Mouse (Mus musculus) layer of hippocampus, postnatal 25 days (tissue): ENCODE data around the gene Nudt17. TPM values are rescaled to one million over a fixed set of nuclear protein-coding genes. Genes with fewer than 3 reads are reported as not detected.
"Not testable (repeated sequence)": the region's sequence is repeated elsewhere in the genome, so short reads cannot be mapped to it uniquely, and the experiment has no call there.

Source experiments
- DNase-seq, 2 experiments: peaks; one replicate each; pipeline ENCODE4 v3.0.0; 2022; ENCODE audit warnings: mixed read lengths in 2 of 2, low spot score in 1 of 2; ENCODE audit errors: extremely low spot score in 1 of 2
- total RNA-seq, 2 experiments: library from RNA; stranded (reverse); gene quantifications; 2 replicates each; pipeline ENCODE4 v1.2.3; 2021

Nudt17 gene
- total RNA-seq, 2 experiments from 2014 or later, result 13.2 to 16.7 TPM

GRCm38 (mm10) chr3:96674442-96674841 lies 33.9 kb downstream of the Nudt17 start:
- DNase-seq, result no peak

- DNase-seq, result no peak
Observed at GRCm38 (mm10) chr3:96673514-96673913, 34.8 kb downstream of the Nudt17 start.

- no peak for DNase-seq
Observed at GRCm38 (mm10) chr3:96671519-96671918, 36.8 kb downstream of the Nudt17 start.

- DNase-seq, result peak; percentile 40 to 47
Observed at GRCm38 (mm10) chr3:96669727-96670468, 38.5 kb downstream of the Nudt17 start, which contains the start of gene Ankrd35. Gene Ankrd35, plus strand, starts transcription at chr3:96670131.

- DNase-seq, result no peak
Observed at GRCm38 (mm10) chr3:96668424-96669067, 39.8 kb downstream of the Nudt17 start.

GRCm38 (mm10) chr3:96667316-96667715 lies 41.0 kb downstream of the Nudt17 start:
- no peak for DNase-seq

GRCm38 (mm10) chr3:96666916-96667315 lies 41.4 kb downstream of the Nudt17 start:
- no peak for DNase-seq

GRCm38 (mm10) chr3:96665732-96666363 lies 42.5 kb downstream of the Nudt17 start:
- DNase-seq, result not testable (repeated sequence)

- peak; percentile 84 to 95 for DNase-seq
Observed at GRCm38 (mm10) chr3:96663432-96664239, 44.7 kb downstream of the Nudt17 start.

GRCm38 (mm10) chr3:96662731-96663316 lies 45.5 kb downstream of the Nudt17 start:
- no peak for DNase-seq

- DNase-seq, result no peak
Observed at GRCm38 (mm10) chr3:96660901-96661300, 47.5 kb downstream of the Nudt17 start.

Other genes with a start within 250 kb of the Nudt17 start
- under 1 TPM in 1 of 2 experiments, not detected in 1; 0.12 TPM for gene Hfe2, start 183.4 kb downstream of the Nudt17 start, total RNA-seq
- gene Txnip, start 150.6 kb downstream of the Nudt17 start, total RNA-seq, result 10 to 100 TPM; 20.7 to 25.0 TPM
- not detected for gene Gm16253, start 131.6 kb downstream of the Nudt17 start, total RNA-seq
- 10 to 100 TPM; 23.8 to 29.7 TPM for gene Polr3gl, start 114.4 kb downstream of the Nudt17 start, total RNA-seq
- 10 to 100 TPM; 50.9 to 62.3 TPM for gene Ankrd34a, start 111.9 kb downstream of the Nudt17 start, total RNA-seq
- 10 to 100 TPM; 29.2 to 29.4 TPM for gene Lix1l, start 107.4 kb downstream of the Nudt17 start, total RNA-seq
- gene Rbm8a, start 78.6 kb downstream of the Nudt17 start, total RNA-seq, result 10 to 100 TPM; 48.4 to 51.7 TPM
- 10 to 100 TPM; 55.3 to 57.3 TPM for gene Pex11b, start 73.2 kb downstream of the Nudt17 start, total RNA-seq
- under 1 TPM; 0.31 to 0.37 TPM for gene Gm42957, start 73.1 kb downstream of the Nudt17 start, total RNA-seq
- 1 to 10 TPM; 1.1 to 1.7 TPM for gene Itga10, start 63.0 kb downstream of the Nudt17 start, total RNA-seq
- 1 to 10 TPM; 5.3 to 6.2 TPM for gene Ankrd35, start 38.4 kb downstream of the Nudt17 start, total RNA-seq
- 10 to 100 TPM; 24.6 to 27.0 TPM for gene Pias3, start 12.2 kb downstream of the Nudt17 start, total RNA-seq
- gene Polr3c, start 19.1 kb upstream of the Nudt17 start, total RNA-seq, result 10 to 100 TPM; 24.7 to 24.9 TPM
- 10 to 100 TPM; 56.0 to 62.3 TPM for gene Rnf115, start 19.1 kb upstream of the Nudt17 start, total RNA-seq
- gene Pdzk1, start 120.7 kb upstream of the Nudt17 start, total RNA-seq, result under 1 TPM; 0.22 to 0.35 TPM
- not detected for gene Cd160, start 120.8 kb upstream of the Nudt17 start, total RNA-seq
- 1 to 10 TPM in 1 of 2 experiments, under 1 TPM in 1; 0.70 to 1.2 TPM for gene Gja5, start 196.1 kb upstream of the Nudt17 start, total RNA-seq
- 10 to 100 TPM; 39.3 to 46.1 TPM for gene Gpr89, start 196.8 kb upstream of the Nudt17 start, total RNA-seq
- not detected for gene Gja8, start 217.5 kb upstream of the Nudt17 start, total RNA-seq